Mouse (Mus musculus): ENCODE measurements around the gene Rac1. TPM values are rescaled to one million over a fixed set of nuclear protein-coding genes. Genes with fewer than 3 reads are reported as not detected.
A peak's percentile ranks its signal among the peaks of the same experiment; 100 is the strongest.

The Rac1 gene
- polyA plus RNA-seq, 1 experiment: 275 TPM

GRCm38 (mm10) chr5:143466891-143467669 is 60.8 kb downstream of the Rac1 start:
- Histone ChIP-seq H3K36me3 (ENCODE audit: control insufficient read depth, insufficient read depth, low read length) (no peaks in the 10 kb centered on the region), H3K4me3 (ENCODE audit: control insufficient read depth, insufficient read depth, low read length) (no peak overlapping the region), H3K27ac (ENCODE audit: control insufficient read depth, insufficient read depth, low read length) (no peak overlapping the region), H3K4me1 (replicated peaks; ENCODE audit: control insufficient read depth, insufficient read depth, low read length) (peaks cover 3% of the 10 kb centered on the region; the same call in 1 of the 2 replicates), H3K27me3 (ENCODE audit: control insufficient read depth, insufficient read depth, low read length) (no peaks in the 10 kb centered on the region)
- WGBS: 97% methylated on average over 23 of the region's 23 CpGs
- TF ChIP-seq POLR2A (IDR thresholded peaks at IDR 0.05; ENCODE audit: control insufficient read depth, extremely low read depth, insufficient read depth, low read length, poor library complexity) (no peak), CTCF (IDR thresholded peaks at IDR 0.05; ENCODE audit: borderline replicate concordance, control insufficient read depth, extremely low read depth, insufficient read depth, low read length, poor library complexity) (no peak)
- DNase-seq: no peak

- no peak for TF ChIP-seq CTCF (IDR thresholded peaks at IDR 0.05; ENCODE audit: borderline replicate concordance, control insufficient read depth, extremely low read depth, insufficient read depth, low read length, poor library complexity)
- no peak for TF ChIP-seq POLR2A (IDR thresholded peaks at IDR 0.05; ENCODE audit: control insufficient read depth, extremely low read depth, insufficient read depth, low read length, poor library complexity)
- Histone ChIP-seq H3K36me3 (ENCODE audit: control insufficient read depth, insufficient read depth, low read length) (no peaks in the 10 kb centered on the region), H3K27ac (ENCODE audit: control insufficient read depth, insufficient read depth, low read length) (no peak overlapping the region), H3K4me1 (replicated peaks; ENCODE audit: control insufficient read depth, insufficient read depth, low read length) (peaks cover 3% of the 10 kb centered on the region; the same call in 1 of the 2 replicates), H3K4me3 (ENCODE audit: control insufficient read depth, insufficient read depth, low read length) (peak overlapping the region; percentile 78), H3K27me3 (ENCODE audit: control insufficient read depth, insufficient read depth, low read length) (no peaks in the 10 kb centered on the region)
- 44% methylated on average over 23 of the region's 23 CpGs for WGBS
- DNase-seq: no peak
Observed at GRCm38 (mm10) chr5:143465156-143466085, 62.4 kb downstream of the Rac1 start.

- H3K27ac ChIP-seq (ENCODE audit: control insufficient read depth, insufficient read depth, low read length): no peak overlapping the region
- DNase-seq: no peak
- H3K4me1 ChIP-seq (replicated peaks; ENCODE audit: control insufficient read depth, insufficient read depth, low read length): peaks cover 3% of the 10 kb centered on the region; the same call in 1 of the 2 replicates
- H3K27me3 ChIP-seq (ENCODE audit: control insufficient read depth, insufficient read depth, low read length): no peaks in the 10 kb centered on the region
- no peaks in the 10 kb centered on the region for H3K36me3 ChIP-seq (ENCODE audit: control insufficient read depth, insufficient read depth, low read length)
- 2% methylated on average over 20 of the region's 20 CpGs for WGBS
- H3K4me3 ChIP-seq (ENCODE audit: control insufficient read depth, insufficient read depth, low read length): peak overlapping the region; percentile 78
- TF ChIP-seq POLR2A (IDR thresholded peaks at IDR 0.05; ENCODE audit: control insufficient read depth, extremely low read depth, insufficient read depth, low read length, poor library complexity) (no peak), CTCF (IDR thresholded peaks at IDR 0.05; ENCODE audit: borderline replicate concordance, control insufficient read depth, extremely low read depth, insufficient read depth, low read length, poor library complexity) (no peak; the same call in 1 of the 2 replicates)
Observed at GRCm38 (mm10) chr5:143464757-143465118, 63.1 kb downstream of the Rac1 start.

GRCm38 (mm10) chr5:143464100-143464756 is 63.6 kb downstream of the Rac1 start, which contains the start of gene Daglb:
TSS of gene Daglb (plus strand) at chr5:143464584.
- H3K27ac ChIP-seq (ENCODE audit: control insufficient read depth, insufficient read depth, low read length): no peak within 1 kb of the TSS
- peaks cover 3% of the 10 kb centered on the region; the same call in 1 of the 2 replicates for H3K4me1 ChIP-seq (replicated peaks; ENCODE audit: control insufficient read depth, insufficient read depth, low read length)
- H3K27me3 ChIP-seq (ENCODE audit: control insufficient read depth, insufficient read depth, low read length): no peaks in the 10 kb centered on the region
- H3K4me3 ChIP-seq (ENCODE audit: control insufficient read depth, insufficient read depth, low read length): peak within 1 kb of the TSS; percentile 78
- peak; percentile 90 for DNase-seq
- WGBS: 2% methylated on average over 43 of the region's 43 CpGs
- H3K36me3 ChIP-seq (ENCODE audit: control insufficient read depth, insufficient read depth, low read length): no peaks in the 10 kb centered on the region
- TF ChIP-seq CTCF (IDR thresholded peaks at IDR 0.05; ENCODE audit: borderline replicate concordance, control insufficient read depth, extremely low read depth, insufficient read depth, low read length, poor library complexity) (peak; percentile 61), POLR2A (IDR thresholded peaks at IDR 0.05; ENCODE audit: control insufficient read depth, extremely low read depth, insufficient read depth, low read length, poor library complexity) (peak; percentile 81)

- 89% methylated on average over 11 of the region's 11 CpGs for WGBS
- Histone ChIP-seq H3K27ac (ENCODE audit: control insufficient read depth, insufficient read depth, low read length) (no peak overlapping the region), H3K27me3 (ENCODE audit: control insufficient read depth, insufficient read depth, low read length) (no peaks in the 10 kb centered on the region), H3K36me3 (ENCODE audit: control insufficient read depth, insufficient read depth, low read length) (no peaks in the 10 kb centered on the region), H3K4me1 (replicated peaks; ENCODE audit: control insufficient read depth, insufficient read depth, low read length) (peaks cover 3% of the 10 kb centered on the region; the same call in 1 of the 2 replicates), H3K4me3 (ENCODE audit: control insufficient read depth, insufficient read depth, low read length) (no peak overlapping the region)
- DNase-seq: no peak
- no peak for TF ChIP-seq POLR2A (IDR thresholded peaks at IDR 0.05; ENCODE audit: control insufficient read depth, extremely low read depth, insufficient read depth, low read length, poor library complexity)
- TF ChIP-seq CTCF (IDR thresholded peaks at IDR 0.05; ENCODE audit: borderline replicate concordance, control insufficient read depth, extremely low read depth, insufficient read depth, low read length, poor library complexity): no peak
Observed at GRCm38 (mm10) chr5:143463671-143464070, 64.2 kb downstream of the Rac1 start.

Other genes with a start within 250 kb of the Rac1 start
- gene Zfp853, start 234.4 kb downstream of the Rac1 start, polyA plus RNA-seq (2012; rRNA removed): 0.96 and 1.0 TPM in 2 replicates
- 65.3 and 83.7 TPM in 2 replicates for gene E130309D02Rik, start 212.7 kb downstream of the Rac1 start, polyA plus RNA-seq (2012; rRNA removed)
- 117 and 118 TPM in 2 replicates for gene Zdhhc4, start 198.8 kb downstream of the Rac1 start, polyA plus RNA-seq (2012; rRNA removed)
- 0.06 and 0.26 TPM in 2 replicates for gene Grid2ip, start 170.7 kb downstream of the Rac1 start, polyA plus RNA-seq (2012; rRNA removed)
- gene Kdelr2, start 124.2 kb downstream of the Rac1 start, polyA plus RNA-seq (2012; rRNA removed): 60.9 and 61.6 TPM in 2 replicates
- gene Daglb, start 63.5 kb downstream of the Rac1 start, polyA plus RNA-seq (2012; rRNA removed): 10.8 and 11.3 TPM in 2 replicates
- gene Cyth3, start 94.4 kb upstream of the Rac1 start, polyA plus RNA-seq (2012; rRNA removed): 12.9 and 13.4 TPM in 2 replicates
- 12.1 and 13.8 TPM in 2 replicates for gene Usp42, start 204.2 kb upstream of the Rac1 start, polyA plus RNA-seq (2012; rRNA removed)

All from thymus, adult 2 months (tissue).